Mouse (Mus musculus) liver, embryonic 11.5 days (tissue): ENCODE data around the gene Nudcd3. TPM values are rescaled to one million over a fixed set of nuclear protein-coding genes. Genes with fewer than 3 reads are reported as not detected.

Experiments used
- ATAC-seq: fragments of 200-750 bp; cut with Nextera tagmentation; replicated peaks from 2 replicates; pipeline ENCODE4 v1.8.0; 2017; ENCODE audit warnings: moderate number of reproducible peaks, mild to moderate bottlenecking, moderate TSS enrichment, moderate library complexity; ENCODE audit not compliant: low FRiP score
- DNase-seq: peaks from one replicate; pipeline ENCODE4 v3.0.0-alpha.2; 2017; ENCODE audit warnings: low spot score
- H3K27ac ChIP-seq: fragments of 300-500 bp; sonication (generic); 2 replicates; pipeline ENCODE4 v1.5.1; 2014; ENCODE audit warnings: mild to moderate bottlenecking, low read depth, low read length, control low read depth
- H3K27me3 ChIP-seq: fragments of 300-500 bp; sonication (generic); replicated peaks from 2 replicates; pipeline ENCODE4 v1.6.1; 2014; ENCODE audit warnings: low read length, mixed read lengths; ENCODE audit not compliant: control insufficient read depth, insufficient read depth
- H3K36me3 ChIP-seq: fragments of 300-500 bp; sonication (generic); 2 replicates; pipeline ENCODE4 v1.6.1; 2014; ENCODE audit warnings: mild to moderate bottlenecking, low read length, moderate library complexity, mixed read lengths; ENCODE audit not compliant: control insufficient read depth, insufficient read depth
- H3K4me1 ChIP-seq: fragments of 300-500 bp; sonication (generic); replicated peaks from 2 replicates; pipeline ENCODE4 v1.6.1; 2014; ENCODE audit warnings: low read length, mixed read lengths; ENCODE audit not compliant: control insufficient read depth, insufficient read depth
- H3K4me2 ChIP-seq: fragments of 300-500 bp; sonication (generic); 2 replicates; pipeline ENCODE4 v1.6.1; 2014; ENCODE audit warnings: mild to moderate bottlenecking, control low read depth, moderate library complexity
- H3K4me3 ChIP-seq: fragments of 300-500 bp; sonication (generic); 2 replicates; pipeline ENCODE4 v1.5.1; 2014; ENCODE audit warnings: low read depth, low read length, control low read depth
- H3K9ac ChIP-seq: fragments of 300-500 bp; sonication (generic); 2 replicates; pipeline ENCODE4 v1.6.1; 2014; ENCODE audit warnings: low read depth, low read length, control low read depth
- H3K9me3 ChIP-seq: fragments of 300-500 bp; sonication (generic); 2 replicates; pipeline ENCODE4 v1.6.1; 2016; ENCODE audit warnings: low read length, inconsistent platforms, mixed read lengths; ENCODE audit not compliant: control insufficient read depth
- WGBS: fragments of 180-500 bp; shearing (Covaris S2); extraction: QIAGEN DNeasy Blood & Tissue Kit; methylation state at CpG from one replicate; pipeline ENCODE4 v1.1.7; 2014; 5-methylcytosine and 5-hydroxymethylcytosine counted together
- polyA plus RNA-seq: library from polyadenylated mRNA; unstranded; fragments of >200 nt; fragmentation: Nextera tagmentation; extraction: Ambion mirVana; gene quantifications from 2 replicates; pipeline ENCODE4 v1.2.1, GENCODE M21; 2014

The Nudcd3 gene
- polyA plus RNA-seq, 1 experiment from 2014 or later, result 31.9 TPM

DNA sequence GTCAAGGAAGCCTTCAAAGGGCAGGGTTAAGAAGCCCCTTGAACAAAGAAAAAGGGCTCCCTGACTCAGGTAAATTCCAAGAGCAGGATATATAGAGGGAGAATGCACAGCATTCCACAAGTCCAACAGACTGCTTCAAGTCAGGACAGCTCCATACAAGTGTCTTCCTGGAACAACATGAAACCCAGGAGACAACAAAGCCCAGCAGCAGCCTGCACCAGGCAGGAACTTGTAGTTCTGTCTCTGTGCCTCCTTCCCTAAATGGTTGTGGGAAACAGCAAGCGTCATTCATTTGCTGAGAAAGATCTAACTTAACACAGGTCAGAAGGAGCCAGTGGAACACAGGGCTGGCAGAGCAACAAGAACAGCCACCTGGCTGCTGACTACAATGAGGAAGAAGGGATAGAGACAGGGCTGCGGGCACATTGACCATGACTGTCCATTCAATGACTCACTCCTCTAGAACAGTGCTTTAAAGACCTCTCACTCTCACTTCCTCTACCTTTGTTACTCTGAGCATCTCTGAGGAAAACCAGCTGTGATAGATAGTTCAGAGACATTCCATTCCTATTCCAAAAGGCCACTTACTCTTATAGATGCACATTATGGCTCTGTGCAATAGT is 31.1 kb downstream of the Nudcd3 start:
- Histone ChIP-seq H3K9me3 (no peaks in the 10 kb centered on the region), H3K9ac (no peak overlapping the region), H3K36me3 (no peaks in the 10 kb centered on the region), H3K4me2 (no peak overlapping the region), H3K4me3 (no peak overlapping the region), H3K4me1 (peaks cover 3% of the 10 kb centered on the region; the same call in 1 of the 2 replicates), H3K27me3 (no peaks in the 10 kb centered on the region), H3K27ac (no peak overlapping the region)
- DNase-seq (no peak), ATAC-seq (no peak)
- 42% methylated on average over 2 of the region's 2 CpGs for WGBS

DNA sequence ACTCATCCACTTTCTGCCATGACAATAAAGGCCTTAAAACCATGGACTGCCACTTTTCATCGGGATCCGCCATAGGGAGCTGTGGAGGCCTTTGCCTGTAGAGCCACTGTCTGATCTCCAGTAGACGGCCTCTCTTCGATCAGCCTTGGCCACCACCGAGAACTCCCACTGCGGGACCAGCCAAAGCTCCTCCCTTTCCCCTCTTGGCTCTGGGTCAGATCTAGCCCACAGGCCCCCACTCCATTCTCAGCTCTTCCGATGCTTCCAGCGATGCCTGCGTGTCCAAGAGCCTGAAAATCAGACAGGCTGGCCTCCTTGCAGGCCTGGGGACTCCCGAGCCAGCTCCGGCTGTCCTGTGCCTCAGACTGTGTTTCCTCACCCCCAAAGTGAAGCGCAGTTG is 33.9 kb downstream of the Nudcd3 start:
- Histone ChIP-seq H3K9ac (no peak overlapping the region), H3K27ac (no peak overlapping the region), H3K4me1 (peaks cover 3% of the 10 kb centered on the region; the same call in 1 of the 2 replicates), H3K9me3 (no peaks in the 10 kb centered on the region), H3K4me3 (no peak overlapping the region), H3K36me3 (no peaks in the 10 kb centered on the region), H3K4me2 (no peak overlapping the region), H3K27me3 (no peaks in the 10 kb centered on the region)
- WGBS, result 95% methylated on average over 12 of the region's 12 CpGs
- ATAC-seq (no peak), DNase-seq (no peak)

DNA sequence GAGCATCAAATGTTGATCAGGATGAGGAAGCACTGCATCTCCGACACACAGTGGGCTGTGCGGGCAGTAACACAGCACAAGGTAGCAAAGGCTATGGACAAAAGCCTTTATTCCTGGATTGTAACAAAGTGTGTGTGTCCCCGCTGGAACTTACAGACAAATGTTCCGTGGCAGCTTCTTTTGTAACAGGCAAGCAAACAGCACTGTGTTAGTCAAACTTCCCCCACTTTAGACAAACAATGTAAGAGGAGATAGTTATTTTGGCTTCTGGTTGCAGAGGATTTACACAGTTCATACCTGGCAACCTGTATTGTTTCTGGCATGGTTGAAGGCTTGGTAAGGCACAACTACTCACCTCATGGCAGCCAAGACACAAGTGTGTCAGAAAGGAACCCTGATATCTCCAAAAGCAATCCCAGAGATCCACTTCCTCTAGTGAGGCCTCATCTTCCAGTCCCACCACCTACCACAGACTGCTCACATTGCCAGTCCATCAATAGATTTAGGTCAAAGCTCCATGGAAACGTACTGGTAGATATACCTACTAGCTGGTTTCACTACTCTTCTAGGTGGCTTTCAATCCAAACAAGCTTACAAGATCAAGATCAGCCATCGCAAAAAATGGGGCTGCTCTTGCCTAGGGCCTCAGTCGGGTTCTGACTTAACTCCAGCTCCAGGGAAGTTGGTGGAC is 34.7 kb downstream of the Nudcd3 start:
- H3K27ac ChIP-seq, result no peak overlapping the region
- WGBS, result 84% methylated on average over 7 of the region's 7 CpGs

DNA sequence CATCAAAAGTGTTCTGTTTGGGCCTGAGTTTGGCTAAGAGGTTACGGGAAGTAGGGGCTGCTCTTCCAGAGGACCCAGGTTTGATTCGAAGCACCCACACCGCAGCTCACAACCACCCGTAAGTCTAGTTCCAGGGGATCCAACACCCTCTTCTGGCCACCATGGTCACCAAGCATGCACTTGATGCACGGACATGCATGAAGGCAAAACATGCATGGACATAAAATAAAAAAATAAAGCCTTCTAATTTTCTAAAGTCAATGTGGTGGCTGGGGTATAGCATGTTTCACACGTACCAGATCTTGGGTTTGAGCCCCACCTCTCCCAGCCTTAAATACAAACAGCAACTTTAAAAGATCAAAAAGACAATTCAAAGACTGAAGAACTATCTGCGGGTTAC is 35.4 kb downstream of the Nudcd3 start:
- Histone ChIP-seq H3K4me1 (peaks cover 14% of the 10 kb centered on the region), H3K9me3 (no peaks in the 10 kb centered on the region), H3K4me2 (no peak overlapping the region), H3K27me3 (no peaks in the 10 kb centered on the region), H3K36me3 (no peaks in the 10 kb centered on the region), H3K27ac (no peak overlapping the region), H3K4me3 (no peak overlapping the region), H3K9ac (no peak overlapping the region)
- no peak for ATAC-seq
- WGBS, result 93% methylated on average over 7 of the region's 7 CpGs
- DNase-seq, result no peak

More for the DNA sequence above, 34.7 kb downstream of the Nudcd3 start:
- no peak overlapping the region for H3K4me2 ChIP-seq
- H3K9me3 ChIP-seq, result no peaks in the 10 kb centered on the region
- DNase-seq, result no peak
- no peak for ATAC-seq
- no peak overlapping the region for H3K9ac ChIP-seq
- no peaks in the 10 kb centered on the region for H3K36me3 ChIP-seq
- peaks cover 7% of the 10 kb centered on the region for H3K4me1 ChIP-seq
- no peak overlapping the region for H3K4me3 ChIP-seq
- no peaks in the 10 kb centered on the region for H3K27me3 ChIP-seq

DNA sequence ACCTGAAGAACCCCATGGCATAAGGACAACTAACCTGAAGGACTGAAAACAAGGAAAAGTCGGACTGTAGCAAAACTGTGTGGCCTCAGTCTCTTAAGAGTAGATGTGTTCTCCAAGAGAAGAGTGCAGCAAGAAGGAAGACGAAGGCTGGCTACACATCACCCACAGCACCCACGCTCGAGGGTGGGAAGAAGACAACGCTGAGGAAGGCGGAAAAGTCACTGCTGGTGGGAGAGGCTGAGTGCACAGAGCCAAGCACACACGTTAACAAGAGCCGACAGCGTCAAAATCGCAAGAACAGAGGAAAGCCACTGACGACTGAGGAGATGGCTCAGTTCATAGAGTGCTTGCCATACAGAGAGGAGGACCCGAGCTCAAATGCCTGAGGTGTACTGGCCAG is 36.5 kb downstream of the Nudcd3 start:
- no peaks in the 10 kb centered on the region for H3K9me3 ChIP-seq
- 92% methylated on average over 12 of the region's 12 CpGs for WGBS
- H3K4me2 ChIP-seq, result no peak overlapping the region
- no peak overlapping the region for H3K4me3 ChIP-seq
- H3K9ac ChIP-seq, result no peak overlapping the region
- H3K4me1 ChIP-seq, result peaks cover 14% of the 10 kb centered on the region
- no peaks in the 10 kb centered on the region for H3K36me3 ChIP-seq
- H3K27me3 ChIP-seq, result no peaks in the 10 kb centered on the region
- ATAC-seq (no peak), DNase-seq (no peak)
- H3K27ac ChIP-seq, result no peak overlapping the region

DNA sequence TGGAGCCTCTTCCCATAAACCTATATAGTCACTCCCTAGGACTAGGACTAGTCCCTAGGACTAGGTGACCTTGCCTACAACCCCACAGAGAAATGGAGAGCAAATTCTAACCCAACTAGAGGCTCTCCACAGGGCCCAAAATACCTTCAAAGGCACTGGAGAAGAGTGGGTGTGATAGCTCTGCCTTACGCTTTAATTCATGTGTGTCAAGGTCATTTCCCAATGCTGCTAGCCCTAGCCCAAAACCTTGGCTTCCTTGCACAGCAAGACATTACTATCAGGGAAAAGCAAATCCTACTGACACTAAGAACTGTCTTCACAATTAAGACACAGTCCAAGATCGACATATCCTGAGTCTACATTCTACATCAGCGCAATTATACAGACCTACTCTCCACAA is 37.2 kb downstream of the Nudcd3 start:
- no peak for ATAC-seq
- no peaks in the 10 kb centered on the region for H3K9me3 ChIP-seq
- no peak overlapping the region for H3K4me2 ChIP-seq
- no peak overlapping the region for H3K9ac ChIP-seq
- H3K4me1 ChIP-seq, result peaks cover 14% of the 10 kb centered on the region
- no peak for DNase-seq
- 92% methylated on average over 3 of the region's 3 CpGs for WGBS
- H3K36me3 ChIP-seq, result no peaks in the 10 kb centered on the region
- H3K27me3 ChIP-seq, result no peaks in the 10 kb centered on the region
- H3K4me3 ChIP-seq, result no peak overlapping the region
- no peak overlapping the region for H3K27ac ChIP-seq

DNA sequence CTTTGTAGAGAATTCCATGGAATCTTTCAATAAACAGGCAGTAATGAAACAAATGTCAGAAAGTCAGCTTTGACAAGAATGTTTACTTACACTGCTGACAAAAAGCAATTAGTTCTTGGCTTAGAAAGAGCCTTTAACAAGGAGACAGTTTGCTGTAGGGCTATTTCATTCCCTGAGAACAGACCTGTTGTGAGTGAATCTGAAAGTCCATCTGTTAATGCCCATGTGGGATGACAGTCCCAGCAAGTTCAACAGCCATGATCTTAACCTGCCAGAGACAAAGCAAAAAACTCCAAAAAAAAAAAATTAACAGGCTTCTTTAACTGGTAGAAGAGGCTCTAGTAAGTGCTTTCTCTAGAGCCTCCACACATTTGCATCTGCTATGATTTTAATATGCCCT is 38.7 kb downstream of the Nudcd3 start:
- peaks cover 14% of the 10 kb centered on the region for H3K4me1 ChIP-seq
- H3K9ac ChIP-seq, result no peak overlapping the region
- no peaks in the 10 kb centered on the region for H3K27me3 ChIP-seq
- DNase-seq (no peak), ATAC-seq (no peak)
- H3K36me3 ChIP-seq, result no peaks in the 10 kb centered on the region
- H3K27ac ChIP-seq, result no peak overlapping the region
- no peak overlapping the region for H3K4me2 ChIP-seq
- H3K4me3 ChIP-seq, result no peak overlapping the region
- no peaks in the 10 kb centered on the region for H3K9me3 ChIP-seq

- Histone ChIP-seq H3K9ac (no peak overlapping the region), H3K4me2 (no peak overlapping the region), H3K27ac (no peak overlapping the region), H3K27me3 (no peaks in the 10 kb centered on the region), H3K9me3 (no peaks in the 10 kb centered on the region), H3K4me1 (peaks cover 14% of the 10 kb centered on the region), H3K36me3 (no peaks in the 10 kb centered on the region), H3K4me3 (no peak overlapping the region)
- DNase-seq (no peak), ATAC-seq (no peak)
- WGBS, result 79% methylated on average over 3 of the region's 3 CpGs
Observed at GRCm38 (mm10) chr11:6160663-6161271, 39.4 kb downstream of the Nudcd3 start.
